Mouse (Mus musculus): ENCODE results near the gene Xrcc1. TPM values are rescaled to one million over a fixed set of nuclear protein-coding genes. Genes with fewer than 3 reads are reported as not detected.
A peak's percentile ranks its signal among the peaks of the same experiment; 100 is the strongest.

The Xrcc1 gene
- 35.4 and 37.0 TPM in 2 replicates for polyA plus RNA-seq (2015; fragmentation: Nextera tagmentation; extraction: Ambion mirVana)

DNA sequence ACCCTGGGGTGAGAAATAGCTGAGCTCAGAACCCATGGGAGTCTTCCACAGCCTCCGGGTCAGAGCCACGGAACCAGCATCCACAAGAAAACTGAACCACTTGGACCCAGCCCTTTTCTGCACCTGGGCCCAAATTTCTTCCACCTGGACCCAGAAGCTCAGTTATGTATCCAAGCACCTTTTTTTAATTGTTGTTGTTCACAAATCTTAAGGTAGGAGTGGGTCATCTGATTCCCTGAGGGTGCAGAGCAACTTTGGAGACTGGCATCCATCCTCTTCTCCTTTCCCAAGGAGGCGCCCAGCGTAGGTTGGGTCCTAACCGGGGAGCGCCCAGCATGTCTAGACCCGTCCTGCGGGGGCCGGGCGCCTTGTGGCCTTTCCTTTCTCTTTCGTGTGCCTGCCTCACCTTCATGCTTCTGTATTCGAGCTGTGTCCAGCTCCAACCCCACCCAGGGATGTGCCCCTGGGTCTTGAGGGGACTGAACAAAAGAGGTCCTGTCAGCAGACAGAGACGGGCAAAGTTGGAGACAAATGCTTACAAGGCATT, at the start of gene Xrcc1, which contains the start of gene Pinlyp:
TSS of gene Xrcc1 (plus strand) at position 222 of the 547 bp plus-strand sequence.
TSS of gene Pinlyp (minus strand) at position 51 of the 547 bp plus-strand sequence.
- Histone ChIP-seq H3K9ac (replicated peaks; ENCODE audit: low read depth) (peak within 1 kb of the TSS; percentile 77), H3K4me1 (ENCODE audit: insufficient read depth, low read depth, low read length) (no peaks in the 10 kb centered on the region; the same call in 1 of the 2 replicates), H3K4me2 (replicated peaks; ENCODE audit: low read depth, low read length) (peak within 1 kb of the TSS; percentile 73), H3K36me3 (ENCODE audit: insufficient read depth, low read length) (no peaks in the 10 kb centered on the region), H3K4me3 (ENCODE audit: low read depth, low read length) (peak within 1 kb of the TSS; percentile 75), H3K27ac (ENCODE audit: low read length) (peak within 1 kb of the TSS; percentile 64), H3K9me3 (ENCODE audit: low read length) (no peaks in the 10 kb centered on the region), H3K27me3 (replicated peaks; ENCODE audit: insufficient read depth, low read length) (no peaks in the 10 kb centered on the region)
- no peak for ATAC-seq
- 31% methylated on average over 13 of the region's 13 CpGs for WGBS
- no peak for DNase-seq (ENCODE audit: low spot score)
- TF ChIP-seq CTCF (IDR thresholded peaks at IDR 0.05) (no peak), EP300 (IDR thresholded peaks at IDR 0.05) (no peak)

DNA sequence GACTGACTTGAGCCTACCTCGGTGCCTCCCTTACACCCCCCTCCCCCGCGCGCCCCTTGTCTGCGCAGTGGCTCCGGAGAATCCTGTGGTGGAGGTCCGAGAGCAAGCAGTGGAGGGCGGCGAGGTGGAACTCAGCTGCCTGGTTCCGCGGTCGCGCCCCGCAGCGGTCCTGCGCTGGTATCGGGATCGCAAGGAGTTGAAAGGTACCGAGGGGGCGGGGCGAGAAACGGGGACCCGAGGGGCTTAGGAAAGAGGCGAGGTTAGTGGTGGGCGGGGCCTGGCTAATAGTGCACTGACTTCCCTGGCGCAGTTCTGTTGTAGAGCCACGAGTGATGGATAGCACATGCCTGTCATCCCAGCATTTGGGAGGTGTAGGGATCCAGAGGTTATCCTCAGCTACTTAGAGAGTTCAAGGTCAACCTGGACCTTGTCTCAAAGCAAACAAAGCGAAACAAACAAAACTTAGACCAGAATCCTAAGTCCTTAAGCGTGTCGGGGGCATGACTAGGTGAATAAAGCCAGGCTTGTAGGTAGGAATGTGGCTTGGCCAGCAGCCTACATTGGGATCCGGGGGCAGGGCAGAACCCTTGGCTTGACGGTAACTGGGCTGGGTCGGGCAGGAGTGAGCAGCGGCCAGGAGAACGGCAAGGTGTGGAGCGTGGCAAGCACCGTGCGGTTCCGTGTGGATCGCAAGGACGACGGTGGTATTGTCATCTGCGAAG, 46.1 kb upstream of the Xrcc1 start:
- no peak for DNase-seq (ENCODE audit: low spot score)

DNA sequence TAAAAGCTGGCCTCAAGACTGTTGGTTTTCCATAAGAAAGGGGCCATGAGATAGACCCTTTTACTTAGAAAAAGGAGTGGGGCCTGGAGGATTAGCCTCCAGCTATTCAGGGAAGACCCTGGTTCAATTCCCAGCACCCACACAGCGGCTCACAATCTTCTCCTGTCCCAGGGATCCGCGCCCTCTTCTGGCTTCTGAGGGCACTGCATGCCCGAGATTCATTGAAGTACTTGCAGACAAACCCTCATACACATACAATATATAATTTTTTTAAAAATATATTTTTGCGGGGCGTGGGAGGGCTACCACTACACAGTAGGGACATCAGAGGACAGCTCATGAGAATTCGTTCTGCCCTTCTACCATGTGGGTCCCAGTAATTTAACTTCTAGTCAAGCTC, 45.2 kb upstream of the Xrcc1 start:
- ATAC-seq (no peak), DNase-seq (ENCODE audit: low spot score) (no peak)
- H3K27ac ChIP-seq (ENCODE audit: low read length), result no peak overlapping the region
- no peaks in the 10 kb centered on the region for H3K36me3 ChIP-seq (ENCODE audit: insufficient read depth, low read length)
- no peak overlapping the region for H3K9ac ChIP-seq (replicated peaks; ENCODE audit: low read depth)
- TF ChIP-seq CTCF (IDR thresholded peaks at IDR 0.05) (peak; percentile 53), EP300 (IDR thresholded peaks at IDR 0.05) (no peak)
- WGBS, result 34% methylated on average over 7 of the region's 7 CpGs
- no peak overlapping the region for H3K4me2 ChIP-seq (replicated peaks; ENCODE audit: low read depth, low read length)
- peaks cover 19% of the 10 kb centered on the region for H3K27me3 ChIP-seq (replicated peaks; ENCODE audit: insufficient read depth, low read length)
- no peaks in the 10 kb centered on the region for H3K4me1 ChIP-seq (ENCODE audit: insufficient read depth, low read depth, low read length)
- 0 out of 2 replicates have a peak, but pooled peaks cover 2% of the 10 kb centered on the region for H3K9me3 ChIP-seq (ENCODE audit: low read length)
- no peak overlapping the region for H3K4me3 ChIP-seq (ENCODE audit: low read depth, low read length)

More for the DNA sequence above, 46.1 kb upstream of the Xrcc1 start:
- Histone ChIP-seq H3K27me3 (replicated peaks; ENCODE audit: insufficient read depth, low read length) (peaks cover 19% of the 10 kb centered on the region), H3K27ac (ENCODE audit: low read length) (no peak overlapping the region), H3K4me3 (ENCODE audit: low read depth, low read length) (no peak overlapping the region), H3K4me1 (ENCODE audit: insufficient read depth, low read depth, low read length) (no peaks in the 10 kb centered on the region), H3K4me2 (replicated peaks; ENCODE audit: low read depth, low read length) (peak overlapping the region; percentile 49), H3K36me3 (ENCODE audit: insufficient read depth, low read length) (no peaks in the 10 kb centered on the region), H3K9me3 (ENCODE audit: low read length) (0 out of 2 replicates have a peak, but pooled peaks cover 2% of the 10 kb centered on the region), H3K9ac (replicated peaks; ENCODE audit: low read depth) (no peak overlapping the region)
- 10% methylated on average over 43 of the region's 43 CpGs for WGBS
- no peak for TF ChIP-seq CTCF (IDR thresholded peaks at IDR 0.05)
- no peak for TF ChIP-seq EP300 (IDR thresholded peaks at IDR 0.05)
- peak; percentile 53 for ATAC-seq

DNA sequence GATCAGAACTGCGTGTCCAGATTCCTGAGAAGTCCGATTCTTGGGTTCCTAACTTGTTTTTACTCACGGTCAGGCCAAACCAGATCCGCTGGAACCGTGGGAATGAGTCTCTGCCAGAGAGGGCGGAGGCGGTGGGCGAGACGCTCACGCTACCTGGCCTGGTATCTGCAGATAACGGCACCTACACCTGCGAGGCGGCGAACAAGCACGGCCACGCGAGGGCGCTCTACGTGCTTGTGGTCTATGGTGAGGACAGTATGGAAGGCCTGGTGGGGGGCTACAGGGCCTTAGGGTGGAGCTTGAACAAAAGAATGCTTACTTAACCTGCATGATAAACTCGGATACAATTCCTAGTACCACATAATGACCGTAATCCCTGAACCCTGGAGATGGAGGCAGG, 44.6 kb upstream of the Xrcc1 start:
- 39% methylated on average over 21 of the region's 21 CpGs for WGBS
- Histone ChIP-seq H3K4me3 (ENCODE audit: low read depth, low read length) (no peak overlapping the region), H3K36me3 (ENCODE audit: insufficient read depth, low read length) (no peaks in the 10 kb centered on the region), H3K4me1 (ENCODE audit: insufficient read depth, low read depth, low read length) (peaks cover 1% of the 10 kb centered on the region; the same call in 1 of the 2 replicates), H3K27ac (ENCODE audit: low read length) (no peak overlapping the region), H3K4me2 (replicated peaks; ENCODE audit: low read depth, low read length) (no peak overlapping the region), H3K9ac (replicated peaks; ENCODE audit: low read depth) (no peak overlapping the region), H3K9me3 (ENCODE audit: low read length) (0 out of 2 replicates have a peak, but pooled peaks cover 2% of the 10 kb centered on the region), H3K27me3 (replicated peaks; ENCODE audit: insufficient read depth, low read length) (peaks cover 19% of the 10 kb centered on the region)
- ATAC-seq (no peak), DNase-seq (ENCODE audit: low spot score) (no peak)
- TF ChIP-seq EP300 (IDR thresholded peaks at IDR 0.05) (no peak), CTCF (IDR thresholded peaks at IDR 0.05) (peak; percentile 60)

DNA sequence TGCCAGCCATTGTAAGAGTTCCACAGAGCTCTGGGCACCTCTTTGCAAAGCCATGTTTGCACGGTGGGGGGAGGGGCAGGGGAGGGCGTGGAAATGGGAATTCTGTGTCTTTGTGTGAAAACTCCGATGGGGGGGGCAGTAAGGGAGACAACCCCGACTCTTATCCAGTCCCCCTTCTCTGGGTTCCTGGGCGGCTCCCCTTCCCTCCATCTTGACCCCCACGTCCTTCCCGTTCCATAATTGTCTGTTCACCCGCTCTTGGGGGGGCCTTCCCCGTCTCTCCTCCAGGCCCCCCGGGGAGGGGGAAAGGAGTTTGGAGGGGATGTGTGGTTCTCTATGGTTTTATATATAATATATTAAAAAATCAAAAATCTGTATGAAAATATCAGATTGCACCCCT, 42.1 kb upstream of the Xrcc1 start:
- ATAC-seq (no peak), DNase-seq (ENCODE audit: low spot score) (no peak)
- Histone ChIP-seq H3K9me3 (ENCODE audit: low read length) (0 out of 2 replicates have a peak, but pooled peaks cover 2% of the 10 kb centered on the region), H3K36me3 (ENCODE audit: insufficient read depth, low read length) (no peaks in the 10 kb centered on the region), H3K4me1 (ENCODE audit: insufficient read depth, low read depth, low read length) (peaks cover 3% of the 10 kb centered on the region), H3K9ac (replicated peaks; ENCODE audit: low read depth) (no peak overlapping the region), H3K4me2 (replicated peaks; ENCODE audit: low read depth, low read length) (no peak overlapping the region), H3K27ac (ENCODE audit: low read length) (no peak overlapping the region), H3K27me3 (replicated peaks; ENCODE audit: insufficient read depth, low read length) (peaks cover 14% of the 10 kb centered on the region), H3K4me3 (ENCODE audit: low read depth, low read length) (no peak overlapping the region)
- TF ChIP-seq EP300 (IDR thresholded peaks at IDR 0.05) (no peak), CTCF (IDR thresholded peaks at IDR 0.05) (no peak)
- WGBS, result 20% methylated on average over 10 of the region's 10 CpGs

DNA sequence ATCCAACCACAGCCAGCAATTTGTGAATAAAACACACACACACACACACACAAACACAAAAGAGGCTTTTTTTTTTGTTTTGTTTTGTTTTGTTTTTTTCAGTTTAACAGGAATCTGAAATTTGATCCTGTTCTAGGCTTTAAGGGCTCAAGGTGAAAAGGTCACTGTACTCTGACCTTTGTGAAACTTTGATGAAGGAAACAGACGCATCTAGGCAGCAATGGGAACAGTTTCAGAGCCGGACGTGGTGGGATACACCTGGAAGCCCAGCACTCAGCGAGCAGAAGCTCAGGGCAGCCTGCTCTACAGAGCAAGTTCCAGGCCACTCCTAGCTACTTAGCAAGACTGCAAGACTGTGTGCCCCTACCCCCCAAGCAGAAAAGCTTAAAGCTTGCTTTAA, 41.2 kb upstream of the Xrcc1 start:
- no peak for ATAC-seq
- WGBS, result 19% methylated on average over 4 of the region's 4 CpGs
- no peak overlapping the region for H3K9ac ChIP-seq (replicated peaks; ENCODE audit: low read depth)
- no peaks in the 10 kb centered on the region for H3K36me3 ChIP-seq (ENCODE audit: insufficient read depth, low read length)
- no peak for DNase-seq (ENCODE audit: low spot score)
- no peak for TF ChIP-seq EP300 (IDR thresholded peaks at IDR 0.05)
- TF ChIP-seq CTCF (IDR thresholded peaks at IDR 0.05), result no peak
- no peak overlapping the region for H3K4me2 ChIP-seq (replicated peaks; ENCODE audit: low read depth, low read length)
- peaks cover 3% of the 10 kb centered on the region for H3K4me1 ChIP-seq (ENCODE audit: insufficient read depth, low read depth, low read length)
- no peak overlapping the region for H3K27ac ChIP-seq (ENCODE audit: low read length)
- 0 out of 2 replicates have a peak, but pooled peaks cover 2% of the 10 kb centered on the region for H3K9me3 ChIP-seq (ENCODE audit: low read length)
- no peak overlapping the region for H3K4me3 ChIP-seq (ENCODE audit: low read depth, low read length)
- peaks cover 12% of the 10 kb centered on the region for H3K27me3 ChIP-seq (replicated peaks; ENCODE audit: insufficient read depth, low read length)
